ENCODE assay signal across 8 mouse cellular contexts in the genomic region with DNA sequence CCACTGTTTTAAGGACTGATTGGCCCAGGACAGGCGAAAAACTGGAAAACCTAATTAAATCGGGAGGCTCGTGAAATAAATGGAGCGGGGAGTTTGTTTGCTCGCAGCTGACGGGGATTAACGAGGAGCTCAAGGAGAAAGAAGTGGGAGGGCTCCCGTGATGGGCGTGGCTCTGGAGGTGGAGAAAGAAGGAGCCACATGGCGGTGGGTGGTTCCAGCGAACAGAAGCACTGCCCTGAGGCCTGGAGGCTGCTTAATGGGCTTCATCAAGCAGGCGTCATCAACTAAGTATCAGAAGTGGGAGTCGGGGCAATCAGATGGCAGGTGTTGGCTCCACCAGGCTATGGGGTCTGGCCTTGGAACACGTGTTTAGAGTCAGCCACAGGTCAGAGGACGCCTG.
A peak's percentile ranks its signal among the peaks of the same experiment; 100 is the strongest.
DNase-seq lines count a peak whose midpoint lies in the region; ATAC-seq lines count a peak whose summit lies in the region.

No protein-coding gene starts in this region.

- WGBS in forebrain, embryonic 11.5 days: 2% methylated on average over 15 of the region's 15 CpGs

- peak; percentile 78 for DNase-seq in left cerebral cortex, postnatal 4 days
- no peak for DNase-seq in left cerebral cortex, postnatal 25 days (ENCODE audit: low spot score in 2 of 2)
- peak; percentile 90 for DNase-seq in forebrain, embryonic 11.5 days (ENCODE audit: low spot score)
- DNase-seq in heart, postnatal 14 days: peak; percentile 27 to 48
- DNase-seq in kidney, postnatal 4 days: peak; percentile 76 to 82
- DNase-seq in lung, postnatal 36 days: peak; percentile 59
- DNase-seq in right cerebral cortex, postnatal 25 days: peak; percentile 56

- peak overlapping the region; percentile 45 for H3K4me2 ChIP-seq in forebrain, embryonic 11.5 days (ENCODE audit: low read depth, low read length, severe bottlenecking)

- peak overlapping the region; percentile 76; the same call in 1 of the 2 replicates for H3K27ac ChIP-seq in forebrain, embryonic 11.5 days (ENCODE audit: low read depth, low read length)

- H3K4me3 ChIP-seq in forebrain, embryonic 11.5 days (ENCODE audit: low read depth, low read length): peak overlapping the region; percentile 13; the same call in 1 of the 2 replicates

- no peaks in the 10 kb centered on the region for H3K9me3 ChIP-seq in forebrain, embryonic 11.5 days (ENCODE audit: control insufficient read depth, low read length)

- peak; percentile 83 for ATAC-seq in forebrain, embryonic 11.5 days (replicated peaks; ENCODE audit: low FRiP score)
- no peak for ATAC-seq in megakaryocyte progenitor cell, adult 5-6 weeks (replicated peaks; ENCODE audit: poor library complexity)

- no peaks in the 10 kb centered on the region for H3K36me3 ChIP-seq in forebrain, embryonic 11.5 days (ENCODE audit: control insufficient read depth, insufficient read depth, low read length)

- peak overlapping the region; percentile 35; the same call in 1 of the 2 replicates for H3K9ac ChIP-seq in forebrain, embryonic 11.5 days (ENCODE audit: low read length)

- intact Hi-C loops in left cerebral cortex, postnatal 4 days (cut with DNase I): loop anchor here (5.0 kb wide), 2 partner anchors 233 to 317 kb away; partner anchors contain the start of gene C1qtnf1
- intact Hi-C loops in left cerebral cortex, postnatal 25 days (cut with DNase I): loop anchor here (5.0 kb wide), 1 partner anchor 233 kb away; no protein-coding TSS in a partner anchor
- intact Hi-C loops in heart, postnatal 14 days (cut with DNase I): loop anchor here (5.0 kb wide), 1 partner anchor 233 kb away; no protein-coding TSS in a partner anchor

- H3K27me3 ChIP-seq in forebrain, embryonic 11.5 days (ENCODE audit: control insufficient read depth, insufficient read depth, low read length): no peaks in the 10 kb centered on the region

- peaks cover 14% of the 10 kb centered on the region for H3K4me1 ChIP-seq in forebrain, embryonic 11.5 days (replicated peaks; ENCODE audit: control insufficient read depth, insufficient read depth, low read length)

Comparison
In these comparisons a context has a peak if more than half of its experiments do, and no peak if none do; other contexts are left out.
1. DNase-seq: peak in left cerebral cortex, postnatal 4 days (single experiment), forebrain, embryonic 11.5 days (single experiment), heart, postnatal 14 days (2 of 2), kidney, postnatal 4 days (2 of 2), lung, postnatal 36 days (single experiment) and right cerebral cortex, postnatal 25 days (single experiment); none in left cerebral cortex, postnatal 25 days (0 of 2).